18 mouse cellular contexts compared by ENCODE assay signal in the genomic region with DNA sequence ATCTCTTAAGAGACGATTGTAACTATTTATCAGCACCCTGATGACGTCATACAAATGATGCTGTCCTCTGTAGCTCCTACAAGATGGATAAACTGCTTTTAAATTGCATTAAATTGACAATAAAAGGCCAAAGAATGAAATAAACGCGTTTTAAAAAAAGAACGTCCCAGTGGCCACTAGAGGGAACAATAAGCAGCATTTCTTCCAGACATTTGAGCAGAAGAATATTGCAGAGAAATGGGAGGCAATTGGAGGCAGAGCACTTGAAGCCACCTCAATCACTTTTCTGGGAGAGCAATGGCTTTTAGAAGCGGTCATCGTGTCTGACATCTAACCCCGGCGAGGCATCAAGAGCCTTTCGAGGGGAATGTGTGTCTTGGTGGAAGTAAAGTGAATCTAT.
A peak's percentile ranks its signal among the peaks of the same experiment; 100 is the strongest.
DNase-seq lines count a peak whose midpoint lies in the region; ATAC-seq and TF ChIP-seq lines count a peak whose summit lies in the region.
"Had no signal": no experiment of that assay in that cellular context is flagged by ENCODE, and none has a peak within 500 bp of the region (broad histone marks: within the 10 kb centered on the region; RNA-seq: fewer than 3 reads in every experiment).

No protein-coding gene starts in this region.

- peak; percentile 64 for DNase-seq in forebrain, embryonic 14.5 days (ENCODE audit: low spot score)
- no peak for DNase-seq in forebrain, embryonic 10.5 days (ENCODE audit: extremely low spot score, low spot score)
- DNase-seq in hindbrain, postnatal 0 days (ENCODE audit: low spot score), result peak; percentile 62
- DNase-seq in midbrain, embryonic 14.5 days, result peak; percentile 67
- DNase-seq: B cell, adult 2 months; cerebellum, adult 11 months; cerebellum, postnatal 14 days; kidney, adult 11 months; kidney, postnatal 25 days; lung, postnatal 4 days had no signal

- H3K9me3 ChIP-seq in forebrain, embryonic 14.5 days (replicated peaks; ENCODE audit: control insufficient read depth, low read length), result no peaks in the 10 kb centered on the region
- no peaks in the 10 kb centered on the region for H3K9me3 ChIP-seq in forebrain, embryonic 10.5 days
- no peaks in the 10 kb centered on the region for H3K9me3 ChIP-seq in hindbrain, postnatal 0 days (ENCODE audit: low read length)
- H3K9me3 ChIP-seq in hindbrain, embryonic 12.5 days (replicated peaks), result no peaks in the 10 kb centered on the region
- no peaks in the 10 kb centered on the region for H3K9me3 ChIP-seq in midbrain, embryonic 14.5 days (ENCODE audit: control insufficient read depth, low read length)
- H3K9me3 ChIP-seq in midbrain, embryonic 16.5 days (replicated peaks; ENCODE audit: control insufficient read depth, low read length, poor library complexity, severe bottlenecking), result no peaks in the 10 kb centered on the region
- H3K9me3 ChIP-seq: embryonic facial prominence, embryonic 13.5 days; heart, embryonic 15.5 days; midbrain, embryonic 12.5 days; stomach, embryonic 15.5 days had no signal

- H3K4me1 ChIP-seq in forebrain, embryonic 14.5 days (ENCODE audit: control insufficient read depth, insufficient read depth, low read length), result no peaks in the 10 kb centered on the region
- H3K4me1 ChIP-seq in forebrain, embryonic 10.5 days, result no peaks in the 10 kb centered on the region
- H3K4me1 ChIP-seq in hindbrain, postnatal 0 days (ENCODE audit: insufficient read depth, low read length), result no peaks in the 10 kb centered on the region
- H3K4me1 ChIP-seq in hindbrain, embryonic 12.5 days, result no peaks in the 10 kb centered on the region
- no peaks in the 10 kb centered on the region for H3K4me1 ChIP-seq in midbrain, embryonic 14.5 days (ENCODE audit: control insufficient read depth, insufficient read depth, low read length)
- H3K4me1 ChIP-seq in midbrain, embryonic 16.5 days (ENCODE audit: control insufficient read depth, insufficient read depth, low read length), result no peaks in the 10 kb centered on the region
- no peaks in the 10 kb centered on the region for H3K4me1 ChIP-seq in cortical plate, adult 2 months (ENCODE audit: control insufficient read depth, insufficient read depth, low read length)
- H3K4me1 ChIP-seq: embryonic facial prominence, embryonic 13.5 days; midbrain, embryonic 12.5 days; stomach, embryonic 15.5 days had no signal

- peak; percentile 66 for TF ChIP-seq CTCF in hindbrain, postnatal 0 days (IDR thresholded peaks at IDR 0.05; ENCODE audit: low read depth)
- TF ChIP-seq CTCF in cortical plate, adult 2 months (IDR thresholded peaks at IDR 0.05; ENCODE audit: extremely low read depth, insufficient read depth, low read length), result peak; percentile 13; the same call in 1 of the 2 replicates

- no peaks in the 10 kb centered on the region for H3K36me3 ChIP-seq in forebrain, embryonic 14.5 days (ENCODE audit: control insufficient read depth, insufficient read depth, low read length)
- no peaks in the 10 kb centered on the region for H3K36me3 ChIP-seq in forebrain, embryonic 10.5 days (replicated peaks)
- H3K36me3 ChIP-seq in hindbrain, postnatal 0 days (ENCODE audit: insufficient read depth, low read length), result no peaks in the 10 kb centered on the region
- H3K36me3 ChIP-seq in hindbrain, embryonic 12.5 days, result no peaks in the 10 kb centered on the region
- no peaks in the 10 kb centered on the region for H3K36me3 ChIP-seq in midbrain, embryonic 14.5 days (ENCODE audit: control insufficient read depth, insufficient read depth, low read length)
- no peaks in the 10 kb centered on the region for H3K36me3 ChIP-seq in midbrain, embryonic 16.5 days (ENCODE audit: control insufficient read depth, insufficient read depth, low read length)
- H3K36me3 ChIP-seq: embryonic facial prominence, embryonic 13.5 days; heart, embryonic 15.5 days; midbrain, embryonic 12.5 days; stomach, embryonic 15.5 days had no signal

- TF ChIP-seq POLR2A in cortical plate, adult 2 months (IDR thresholded peaks at IDR 0.05; ENCODE audit: extremely low read depth, insufficient read depth, low read length), result no peak

- H3K4me3 ChIP-seq in forebrain, embryonic 14.5 days (ENCODE audit: low read depth, low read length), result no peak overlapping the region
- H3K4me3 ChIP-seq in forebrain, embryonic 10.5 days, result no peak overlapping the region
- H3K4me3 ChIP-seq in hindbrain, postnatal 0 days (ENCODE audit: low read length), result no peak overlapping the region
- no peak overlapping the region for H3K4me3 ChIP-seq in hindbrain, embryonic 12.5 days
- no peak overlapping the region for H3K4me3 ChIP-seq in midbrain, embryonic 14.5 days (replicated peaks; ENCODE audit: low read depth, low read length)
- no peak overlapping the region for H3K4me3 ChIP-seq in midbrain, embryonic 16.5 days (ENCODE audit: low read depth, low read length)
- H3K4me3 ChIP-seq in cortical plate, adult 2 months (ENCODE audit: insufficient read depth, low read length), result no peak overlapping the region
- H3K4me3 ChIP-seq: embryonic facial prominence, embryonic 13.5 days; heart, embryonic 15.5 days; midbrain, embryonic 12.5 days; stomach, embryonic 15.5 days had no signal

- no peak overlapping the region for H3K27ac ChIP-seq in forebrain, embryonic 14.5 days (ENCODE audit: low read depth, low read length)
- no peak overlapping the region for H3K27ac ChIP-seq in forebrain, embryonic 10.5 days
- H3K27ac ChIP-seq in hindbrain, postnatal 0 days, result no peak overlapping the region
- H3K27ac ChIP-seq in hindbrain, embryonic 12.5 days, result no peak overlapping the region
- H3K27ac ChIP-seq in midbrain, embryonic 14.5 days (replicated peaks; ENCODE audit: low read depth, low read length), result no peak overlapping the region
- H3K27ac ChIP-seq in midbrain, embryonic 16.5 days (ENCODE audit: low read length), result no peak overlapping the region
- H3K27ac ChIP-seq in cortical plate, adult 2 months (ENCODE audit: insufficient read depth, low read length), result no peak overlapping the region
- H3K27ac ChIP-seq: embryonic facial prominence, embryonic 13.5 days; heart, embryonic 15.5 days; midbrain, embryonic 12.5 days; stomach, embryonic 15.5 days had no signal

- H3K4me2 ChIP-seq in forebrain, embryonic 14.5 days (ENCODE audit: low read length), result no peak overlapping the region
- no peak overlapping the region for H3K4me2 ChIP-seq in hindbrain, postnatal 0 days (ENCODE audit: low read depth, low read length)
- H3K4me2 ChIP-seq in hindbrain, embryonic 12.5 days (replicated peaks), result no peak overlapping the region
- H3K4me2 ChIP-seq in midbrain, embryonic 14.5 days (ENCODE audit: low read length), result no peak overlapping the region
- no peak overlapping the region for H3K4me2 ChIP-seq in midbrain, embryonic 16.5 days (ENCODE audit: low read length)
- H3K4me2 ChIP-seq: embryonic facial prominence, embryonic 13.5 days; heart, embryonic 15.5 days; midbrain, embryonic 12.5 days; stomach, embryonic 15.5 days had no signal

- 53% methylated on average over 10 of the region's 10 CpGs for whole genome bisulfite sequencing in forebrain, embryonic 14.5 days
- 75% methylated on average over 10 of the region's 10 CpGs for WGBS in forebrain, embryonic 10.5 days
- WGBS in hindbrain, postnatal 0 days, result 56% methylated on average over 10 of the region's 10 CpGs
- 57% methylated on average over 10 of the region's 10 CpGs for WGBS in hindbrain, embryonic 12.5 days
- 70% methylated on average over 10 of the region's 10 CpGs for WGBS in midbrain, embryonic 14.5 days
- 56% methylated on average over 10 of the region's 10 CpGs for WGBS in midbrain, embryonic 16.5 days

- no peaks in the 10 kb centered on the region for H3K27me3 ChIP-seq in forebrain, embryonic 14.5 days (replicated peaks; ENCODE audit: control insufficient read depth, insufficient read depth, low read length)
- no peaks in the 10 kb centered on the region for H3K27me3 ChIP-seq in forebrain, embryonic 10.5 days (ENCODE audit: poor library complexity, severe bottlenecking)
- no peaks in the 10 kb centered on the region for H3K27me3 ChIP-seq in hindbrain, postnatal 0 days (ENCODE audit: insufficient read depth, low read length)
- H3K27me3 ChIP-seq in hindbrain, embryonic 12.5 days, result no peaks in the 10 kb centered on the region
- H3K27me3 ChIP-seq in midbrain, embryonic 14.5 days (ENCODE audit: control insufficient read depth, insufficient read depth, low read length), result no peaks in the 10 kb centered on the region
- H3K27me3 ChIP-seq in midbrain, embryonic 16.5 days (ENCODE audit: control insufficient read depth, insufficient read depth, low read depth, low read length), result no peaks in the 10 kb centered on the region
- H3K27me3 ChIP-seq: embryonic facial prominence, embryonic 13.5 days; heart, embryonic 15.5 days; midbrain, embryonic 12.5 days; stomach, embryonic 15.5 days had no signal

- H3K9ac ChIP-seq in forebrain, embryonic 14.5 days (ENCODE audit: low read length), result no peak overlapping the region
- H3K9ac ChIP-seq in hindbrain, postnatal 0 days (replicated peaks; ENCODE audit: low read length), result no peak overlapping the region
- H3K9ac ChIP-seq in hindbrain, embryonic 12.5 days, result no peak overlapping the region
- no peak overlapping the region for H3K9ac ChIP-seq in midbrain, embryonic 14.5 days (replicated peaks; ENCODE audit: low read length)
- H3K9ac ChIP-seq in midbrain, embryonic 16.5 days (ENCODE audit: low read depth, low read length), result no peak overlapping the region
- H3K9ac ChIP-seq: embryonic facial prominence, embryonic 13.5 days; heart, embryonic 15.5 days; midbrain, embryonic 12.5 days; stomach, embryonic 15.5 days had no signal

- ATAC-seq in forebrain, embryonic 14.5 days, result no peak
- ATAC-seq in hindbrain, postnatal 0 days, result no peak
- ATAC-seq in hindbrain, embryonic 12.5 days (ENCODE audit: low FRiP score), result no peak
- no peak for ATAC-seq in midbrain, embryonic 14.5 days (ENCODE audit: low FRiP score, low TSS enrichment)
- ATAC-seq in midbrain, embryonic 16.5 days, result no peak
- ATAC-seq in megakaryocyte progenitor cell, adult 5-6 weeks (replicated peaks; ENCODE audit: poor library complexity), result no peak
